Mouse (Mus musculus): ENCODE results near the gene Lsm4. TPM values are rescaled to one million over a fixed set of nuclear protein-coding genes. Genes with fewer than 3 reads are reported as not detected.

The Lsm4 gene
- 296 and 308 TPM in 2 replicates for polyA plus RNA-seq (2014; fragmentation: Nextera tagmentation; extraction: Ambion mirVana)

DNA sequence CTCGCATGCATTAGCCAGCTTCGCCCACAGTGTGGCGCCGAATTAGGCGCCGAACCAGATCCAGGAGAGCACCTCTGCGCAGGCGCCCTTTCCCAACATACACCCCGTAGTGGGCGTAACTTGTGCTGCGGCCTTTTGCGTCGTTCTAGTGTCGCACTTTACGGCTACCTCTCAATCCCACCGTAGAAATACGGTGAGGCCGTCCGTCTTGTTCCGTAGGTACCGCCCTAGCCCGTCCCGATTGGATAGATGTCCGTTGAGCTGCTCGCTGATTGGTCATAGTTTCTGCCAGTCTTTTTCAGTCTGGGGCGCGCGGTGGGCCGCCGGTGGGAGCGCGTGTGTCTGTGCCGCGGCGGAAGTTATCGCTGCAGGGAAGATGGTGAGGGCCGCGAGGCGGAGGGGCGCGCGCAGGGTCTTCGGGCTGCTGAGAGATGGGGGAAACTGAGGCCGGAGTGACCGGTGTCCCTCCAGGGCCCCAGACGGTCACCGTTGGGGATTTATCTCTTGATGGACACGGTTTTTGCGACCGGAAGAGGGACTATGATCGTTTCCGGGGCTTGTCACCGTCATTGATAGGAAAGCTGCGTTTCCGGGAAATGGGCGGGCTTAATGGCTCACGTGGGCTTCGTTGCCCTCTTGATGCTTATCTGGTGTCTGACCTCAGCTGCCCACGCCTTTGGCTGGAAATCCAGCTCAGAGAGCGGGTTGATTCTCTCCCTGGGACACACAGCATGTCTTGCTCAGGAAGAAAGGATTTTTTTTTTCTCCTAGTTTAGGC, at the start of gene Lsm4:
Lsm4 (plus strand) TSS at position 170 of the 778 bp plus-strand sequence.
- H3K4me3 ChIP-seq (ENCODE audit: low read depth, low read length), result peak within 1 kb of the TSS; percentile 74
- H3K4me2 ChIP-seq, result peak within 1 kb of the TSS; percentile 79
- H3K27me3 ChIP-seq (ENCODE audit: control insufficient read depth, insufficient read depth, low read length), result no peaks in the 10 kb centered on the region
- H3K9ac ChIP-seq (ENCODE audit: low read depth, low read length), result peak within 1 kb of the TSS; percentile 84
- peak; percentile 93 for ATAC-seq (replicated peaks; ENCODE audit: insufficient number of reproducible peaks, low FRiP score, low TSS enrichment)
- WGBS (ENCODE audit: insufficient replicate concordance), result under 1% methylated on average over 60 of the region's 60 CpGs
- H3K36me3 ChIP-seq (ENCODE audit: control insufficient read depth, insufficient read depth, low read length), result peaks cover 2% of the 10 kb centered on the region; the same call in 1 of the 2 replicates
- H3K4me1 ChIP-seq (ENCODE audit: control insufficient read depth, insufficient read depth, low read length), result peaks cover 17% of the 10 kb centered on the region
- no peaks in the 10 kb centered on the region for H3K9me3 ChIP-seq (replicated peaks; ENCODE audit: control insufficient read depth, low read length)
- peak within 1 kb of the TSS; percentile 96 for H3K27ac ChIP-seq (ENCODE audit: low read depth, low read length)

DNA sequence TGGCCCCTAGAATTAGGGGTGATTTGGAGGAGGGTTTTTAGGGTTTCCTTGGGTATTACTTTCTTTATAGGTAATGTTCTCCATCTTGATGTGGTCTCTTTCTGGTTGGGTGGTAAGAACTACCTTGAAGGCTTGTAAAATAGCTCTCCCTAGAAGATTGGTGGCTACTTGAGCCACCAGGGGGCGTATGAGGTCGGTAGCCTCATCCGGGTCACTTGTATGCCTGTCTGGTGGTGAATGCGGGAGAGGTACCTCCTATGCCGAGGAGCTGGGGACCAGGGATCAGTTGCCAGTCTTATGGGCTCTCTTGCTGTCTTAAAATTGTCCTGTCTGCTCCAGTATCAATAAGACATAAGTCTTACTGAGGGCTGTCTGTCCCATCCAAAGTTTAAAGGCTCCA, 47.9 kb upstream of the Lsm4 start:
- 14% methylated on average over 5 of the region's 5 CpGs for WGBS (ENCODE audit: insufficient replicate concordance)
- peaks cover 14% of the 10 kb centered on the region for H3K27me3 ChIP-seq (ENCODE audit: control insufficient read depth, insufficient read depth, low read length)
- H3K27ac ChIP-seq (ENCODE audit: low read depth, low read length), result no peak overlapping the region
- H3K4me1 ChIP-seq (ENCODE audit: control insufficient read depth, insufficient read depth, low read length), result peaks cover 6% of the 10 kb centered on the region
- H3K4me3 ChIP-seq (ENCODE audit: low read depth, low read length), result no peak overlapping the region
- ATAC-seq (replicated peaks; ENCODE audit: insufficient number of reproducible peaks, low FRiP score, low TSS enrichment), result no peak
- no peak overlapping the region; the same call in 1 of the 2 replicates for H3K4me2 ChIP-seq
- no peaks in the 10 kb centered on the region for H3K36me3 ChIP-seq (ENCODE audit: control insufficient read depth, insufficient read depth, low read length)
- H3K9ac ChIP-seq (ENCODE audit: low read depth, low read length), result no peak overlapping the region
- no peaks in the 10 kb centered on the region for H3K9me3 ChIP-seq (replicated peaks; ENCODE audit: control insufficient read depth, low read length)

DNA sequence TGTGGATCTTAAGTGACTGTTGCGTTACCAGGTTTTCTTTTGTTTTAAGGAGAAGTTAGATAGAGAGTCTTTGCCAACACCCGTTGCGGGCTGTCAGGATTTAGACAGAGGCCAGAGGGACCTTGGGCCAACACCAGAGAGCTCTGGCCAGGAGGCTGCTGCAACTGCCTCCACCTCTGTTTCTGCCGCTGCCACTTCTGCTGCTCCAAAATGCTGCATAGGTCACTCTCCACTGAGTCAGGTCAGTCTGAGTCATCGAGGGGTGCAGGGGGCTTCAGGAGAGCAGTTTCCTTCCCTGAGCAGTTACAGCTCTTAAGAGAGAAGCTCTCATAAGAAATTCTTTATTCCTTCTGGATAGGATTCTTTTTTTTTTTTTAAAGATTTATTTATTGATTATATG, 46.0 kb upstream of the Lsm4 start:
- Histone ChIP-seq H3K27me3 (ENCODE audit: control insufficient read depth, insufficient read depth, low read length) (peaks cover 13% of the 10 kb centered on the region), H3K9me3 (replicated peaks; ENCODE audit: control insufficient read depth, low read length) (no peaks in the 10 kb centered on the region), H3K4me3 (ENCODE audit: low read depth, low read length) (no peak overlapping the region), H3K9ac (ENCODE audit: low read depth, low read length) (no peak overlapping the region), H3K4me1 (ENCODE audit: control insufficient read depth, insufficient read depth, low read length) (peaks cover 22% of the 10 kb centered on the region), H3K27ac (ENCODE audit: low read depth, low read length) (no peak overlapping the region), H3K36me3 (ENCODE audit: control insufficient read depth, insufficient read depth, low read length) (no peaks in the 10 kb centered on the region), H3K4me2 (no peak overlapping the region)
- ATAC-seq (replicated peaks; ENCODE audit: insufficient number of reproducible peaks, low FRiP score, low TSS enrichment), result no peak
- WGBS (ENCODE audit: insufficient replicate concordance), result 82% methylated on average over 5 of the region's 5 CpGs

- peaks cover 29% of the 10 kb centered on the region for H3K4me1 ChIP-seq (ENCODE audit: control insufficient read depth, insufficient read depth, low read length)
- ATAC-seq (replicated peaks; ENCODE audit: insufficient number of reproducible peaks, low FRiP score, low TSS enrichment), result no peak
- WGBS (ENCODE audit: insufficient replicate concordance), result 57% methylated on average over 7 of the region's 7 CpGs
- peak overlapping the region; percentile 71 for H3K4me2 ChIP-seq
- H3K27ac ChIP-seq (ENCODE audit: low read depth, low read length), result peak overlapping the region; percentile 71; the same call in 1 of the 2 replicates
- H3K36me3 ChIP-seq (ENCODE audit: control insufficient read depth, insufficient read depth, low read length), result no peaks in the 10 kb centered on the region
- H3K9me3 ChIP-seq (replicated peaks; ENCODE audit: control insufficient read depth, low read length), result no peaks in the 10 kb centered on the region
- H3K27me3 ChIP-seq (ENCODE audit: control insufficient read depth, insufficient read depth, low read length), result peaks cover 13% of the 10 kb centered on the region
- peak overlapping the region; percentile 61; the same call in 1 of the 2 replicates for H3K9ac ChIP-seq (ENCODE audit: low read depth, low read length)
- peak overlapping the region; percentile 51 for H3K4me3 ChIP-seq (ENCODE audit: low read depth, low read length)
Measured at GRCm38 (mm10) chr8:70628986-70629490, 44.0 kb upstream of the Lsm4 start.

GRCm38 (mm10) chr8:70629574-70630531, 43.2 kb upstream of the Lsm4 start:
- 1% methylated on average over 60 of the region's 60 CpGs for WGBS (ENCODE audit: insufficient replicate concordance)
- H3K9ac ChIP-seq (ENCODE audit: low read depth, low read length), result peak overlapping the region; percentile 61
- peak overlapping the region; percentile 71 for H3K4me2 ChIP-seq
- H3K4me1 ChIP-seq (ENCODE audit: control insufficient read depth, insufficient read depth, low read length), result peaks cover 32% of the 10 kb centered on the region
- peak; percentile 77 for ATAC-seq (replicated peaks; ENCODE audit: insufficient number of reproducible peaks, low FRiP score, low TSS enrichment)
- peaks cover 13% of the 10 kb centered on the region for H3K27me3 ChIP-seq (ENCODE audit: control insufficient read depth, insufficient read depth, low read length)
- peak overlapping the region; percentile 51 for H3K4me3 ChIP-seq (ENCODE audit: low read depth, low read length)
- no peaks in the 10 kb centered on the region for H3K36me3 ChIP-seq (ENCODE audit: control insufficient read depth, insufficient read depth, low read length)
- no peaks in the 10 kb centered on the region for H3K9me3 ChIP-seq (replicated peaks; ENCODE audit: control insufficient read depth, low read length)
- H3K27ac ChIP-seq (ENCODE audit: low read depth, low read length), result peak overlapping the region; percentile 71

GRCm38 (mm10) chr8:70630532-70631381, 42.3 kb upstream of the Lsm4 start:
- peak overlapping the region; percentile 71 for H3K4me2 ChIP-seq
- peaks cover 32% of the 10 kb centered on the region for H3K4me1 ChIP-seq (ENCODE audit: control insufficient read depth, insufficient read depth, low read length)
- 11% methylated on average over 22 of the region's 22 CpGs for WGBS (ENCODE audit: insufficient replicate concordance)
- no peak overlapping the region; the same call in 1 of the 2 replicates for H3K4me3 ChIP-seq (ENCODE audit: low read depth, low read length)
- no peaks in the 10 kb centered on the region for H3K36me3 ChIP-seq (ENCODE audit: control insufficient read depth, insufficient read depth, low read length)
- peak overlapping the region; percentile 52; the same call in 1 of the 2 replicates for H3K9ac ChIP-seq (ENCODE audit: low read depth, low read length)
- peaks cover 13% of the 10 kb centered on the region for H3K27me3 ChIP-seq (ENCODE audit: control insufficient read depth, insufficient read depth, low read length)
- 0 out of 2 replicates have a peak, but pooled peaks have one; percentile 35 for ATAC-seq (replicated peaks; ENCODE audit: insufficient number of reproducible peaks, low FRiP score, low TSS enrichment)
- no peaks in the 10 kb centered on the region for H3K9me3 ChIP-seq (replicated peaks; ENCODE audit: control insufficient read depth, low read length)
- peak overlapping the region; percentile 22; the same call in 1 of the 2 replicates for H3K27ac ChIP-seq (ENCODE audit: low read depth, low read length)

DNA sequence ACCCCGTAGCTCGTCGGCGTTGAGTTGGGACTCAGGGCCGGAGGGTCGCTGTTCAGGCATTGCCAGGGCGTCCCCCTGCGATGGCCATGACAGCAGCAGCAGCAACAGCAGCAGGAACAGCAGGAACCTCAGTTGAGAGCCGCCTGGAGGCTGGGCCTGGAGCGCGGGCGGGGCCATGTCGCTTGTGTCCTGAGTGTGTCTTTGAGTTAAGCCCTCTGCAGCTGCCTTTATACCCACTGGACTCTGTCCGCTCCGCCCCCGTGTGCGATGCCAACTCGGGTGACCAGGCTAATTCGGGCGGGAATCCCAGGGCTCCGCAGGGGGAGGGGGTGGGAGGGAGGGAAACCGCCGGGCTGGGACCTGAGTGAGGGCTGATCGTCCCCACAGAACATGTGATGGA, 41.6 kb upstream of the Lsm4 start:
- H3K9ac ChIP-seq (ENCODE audit: low read depth, low read length), result 0 out of 2 replicates have a peak overlapping the region, but pooled peaks have one; percentile 34
- H3K27ac ChIP-seq (ENCODE audit: low read depth, low read length), result no peak overlapping the region
- H3K9me3 ChIP-seq (replicated peaks; ENCODE audit: control insufficient read depth, low read length), result no peaks in the 10 kb centered on the region
- H3K36me3 ChIP-seq (ENCODE audit: control insufficient read depth, insufficient read depth, low read length), result no peaks in the 10 kb centered on the region
- no peak for ATAC-seq (replicated peaks; ENCODE audit: insufficient number of reproducible peaks, low FRiP score, low TSS enrichment)
- 0 out of 2 replicates have a peak overlapping the region, but pooled peaks have one; percentile 5 for H3K4me3 ChIP-seq (ENCODE audit: low read depth, low read length)
- H3K4me1 ChIP-seq (ENCODE audit: control insufficient read depth, insufficient read depth, low read length), result peaks cover 32% of the 10 kb centered on the region
- peak overlapping the region; percentile 31 for H3K4me2 ChIP-seq
- peaks cover 13% of the 10 kb centered on the region for H3K27me3 ChIP-seq (ENCODE audit: control insufficient read depth, insufficient read depth, low read length)
- 14% methylated on average over 24 of the region's 24 CpGs for WGBS (ENCODE audit: insufficient replicate concordance)

All from heart, embryonic 11.5 days (tissue).